Mouse (Mus musculus) neutrophil, adult 5-6 weeks (primary cell): ENCODE data around the gene Abcc9. TPM values are rescaled to one million over a fixed set of nuclear protein-coding genes. Genes with fewer than 3 reads are reported as not detected.
A peak's percentile ranks its signal among the peaks of the same experiment; 100 is the strongest.

ENCODE experiments used
- ATAC-seq: fragments of 151-379, 151-347 bp; 2 replicates; pipeline ENCODE4 v1.8.0; 2017; ENCODE audit warnings: mild to moderate bottlenecking, moderate TSS enrichment; ENCODE audit not compliant: insufficient number of reproducible peaks, poor library complexity, low FRiP score, severe bottlenecking; ENCODE audit errors: extremely low read depth
- total RNA-seq: library from RNA; stranded (forward); fragments of 200-1000 nt; gene quantifications from 2 replicates; pipeline ENCODE4 v1.2.3, GENCODE M21; 2017

Gene Abcc9
- total RNA-seq = not detected in 2 replicates

GRCm38 (mm10) chr6:142701652-142702637 is at the start of gene Abcc9:
Gene Abcc9 (minus strand): TSS chr6:142702315.
- 0 out of 2 replicates have a peak, but pooled peaks have one; percentile 6 for ATAC-seq

- ATAC-seq = no peak
Observed at GRCm38 (mm10) chr6:142751365-142751764, 49.2 kb upstream of the Abcc9 start.

- no peak for ATAC-seq
Observed at GRCm38 (mm10) chr6:142748057-142748708, 46.1 kb upstream of the Abcc9 start.

GRCm38 (mm10) chr6:142747165-142747564 is 45.0 kb upstream of the Abcc9 start:
- ATAC-seq = no peak

GRCm38 (mm10) chr6:142746765-142747164 is 44.6 kb upstream of the Abcc9 start:
- ATAC-seq = no peak

- ATAC-seq = no peak
Observed at GRCm38 (mm10) chr6:142745484-142745883, 43.4 kb upstream of the Abcc9 start.

- ATAC-seq = no peak
Observed at GRCm38 (mm10) chr6:142743193-142743592, 41.1 kb upstream of the Abcc9 start.

- no peak for ATAC-seq
Observed at GRCm38 (mm10) chr6:142741763-142742162, 39.6 kb upstream of the Abcc9 start.

- no peak for ATAC-seq
Observed at GRCm38 (mm10) chr6:142738637-142739036, 36.5 kb upstream of the Abcc9 start.

GRCm38 (mm10) chr6:142738225-142738624 is 36.1 kb upstream of the Abcc9 start:
- ATAC-seq = no peak

GRCm38 (mm10) chr6:142735302-142736005 is 33.3 kb upstream of the Abcc9 start:
- peak; percentile 41; the same call in 1 of the 2 replicates for ATAC-seq

- ATAC-seq = no peak
Observed at GRCm38 (mm10) chr6:142732567-142733290, 30.6 kb upstream of the Abcc9 start.

- no peak for ATAC-seq
Observed at GRCm38 (mm10) chr6:142726032-142726431, 23.9 kb upstream of the Abcc9 start.

GRCm38 (mm10) chr6:142721731-142722130 is 19.6 kb upstream of the Abcc9 start:
- ATAC-seq = no peak

- no peak for ATAC-seq
Observed at GRCm38 (mm10) chr6:142720641-142721040, 18.5 kb upstream of the Abcc9 start.

- ATAC-seq = no peak
Observed at GRCm38 (mm10) chr6:142718167-142718566, 16.1 kb upstream of the Abcc9 start.

- no peak for ATAC-seq
Observed at GRCm38 (mm10) chr6:142717186-142717585, 15.1 kb upstream of the Abcc9 start.

GRCm38 (mm10) chr6:142715026-142715425 is 12.9 kb upstream of the Abcc9 start:
- ATAC-seq = no peak

GRCm38 (mm10) chr6:142711106-142711505 is 9.0 kb upstream of the Abcc9 start:
- ATAC-seq = no peak
